Mouse (Mus musculus): ENCODE results near the gene Itih5.

Gene Itih5

DNA sequence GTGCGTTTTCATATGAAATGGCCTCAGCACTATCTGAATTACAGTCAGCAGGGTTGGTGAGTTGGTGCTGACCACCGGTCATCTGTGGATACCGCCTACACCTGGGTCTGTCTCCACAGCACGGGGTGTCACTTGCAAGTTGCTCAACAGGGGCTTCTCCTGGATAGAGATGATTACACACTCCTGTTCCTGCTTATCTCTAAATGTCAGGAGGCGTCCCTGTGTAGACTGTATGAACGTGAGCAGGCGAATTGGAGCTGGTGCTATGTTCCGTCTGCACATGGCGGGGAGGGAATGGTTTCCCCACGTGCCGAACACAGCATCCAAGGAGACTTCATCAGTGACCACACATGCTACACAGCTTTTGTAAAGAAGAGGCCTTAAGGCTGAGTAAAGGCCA, 13.9 kb downstream of the Itih5 start:
- no peak for DNase-seq (ENCODE audit: low read depth, low spot score)

DNA sequence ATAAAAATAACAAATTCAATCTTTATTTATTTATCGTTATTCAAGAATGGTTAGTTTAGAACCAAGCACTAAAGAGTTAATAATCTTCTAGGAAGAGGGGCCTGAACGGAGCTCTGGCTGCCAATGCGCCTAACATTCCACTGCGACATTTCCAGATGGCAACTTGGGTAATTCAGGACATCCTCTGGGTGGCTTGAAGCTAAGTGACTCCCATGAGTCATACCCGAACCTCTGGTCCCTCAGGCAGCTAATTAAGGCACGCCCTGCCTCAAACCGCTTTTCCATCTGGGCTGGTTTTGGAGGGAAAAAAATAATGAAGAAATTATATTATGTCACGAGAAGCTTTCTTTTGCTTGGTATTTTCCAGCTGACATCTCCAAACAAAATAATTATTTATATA, 14.6 kb downstream of the Itih5 start:
- peak; percentile 46 for DNase-seq (ENCODE audit: low read depth, low spot score)

DNA sequence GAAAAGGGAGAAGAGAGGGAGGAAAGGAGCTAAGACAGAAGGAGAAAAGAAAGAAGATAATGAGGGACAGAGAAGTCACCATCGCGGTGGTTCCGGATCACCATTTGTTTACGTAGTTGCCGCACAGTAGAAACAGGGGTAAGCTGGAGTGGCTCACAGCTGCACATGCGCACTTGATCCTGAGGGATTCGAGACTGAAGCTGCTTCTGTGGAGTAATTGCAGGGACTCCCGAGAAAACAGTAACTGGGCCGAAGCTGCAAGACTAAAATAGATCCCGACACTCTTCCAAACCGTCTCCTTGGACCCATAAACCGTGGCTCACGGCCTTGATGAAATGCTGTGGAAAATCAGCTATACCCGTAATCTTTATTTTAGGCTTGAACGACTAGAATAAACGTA, 16.6 kb downstream of the Itih5 start:
- no peak for DNase-seq (ENCODE audit: low read depth, low spot score)

DNA sequence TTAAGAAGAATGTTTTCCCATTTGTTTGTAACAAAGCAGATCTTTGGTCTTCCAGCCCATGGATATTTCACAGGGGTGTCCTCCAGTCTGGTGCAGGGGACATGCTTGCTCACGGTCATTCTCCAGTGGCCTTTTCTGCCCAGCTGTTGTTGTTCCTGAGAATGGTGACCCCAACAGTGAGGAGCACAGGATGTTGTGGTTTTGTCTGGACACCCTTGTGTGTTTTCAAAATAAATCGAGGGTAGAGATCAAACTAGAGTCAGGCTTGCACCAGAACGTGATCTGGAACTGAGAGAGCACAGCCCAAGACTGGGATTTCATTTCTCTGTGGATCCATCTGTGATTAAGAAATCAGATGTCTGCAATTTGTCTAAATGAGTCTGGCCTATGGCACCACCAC, 40.2 kb downstream of the Itih5 start:
- DNase-seq (ENCODE audit: low read depth, low spot score): no peak

DNA sequence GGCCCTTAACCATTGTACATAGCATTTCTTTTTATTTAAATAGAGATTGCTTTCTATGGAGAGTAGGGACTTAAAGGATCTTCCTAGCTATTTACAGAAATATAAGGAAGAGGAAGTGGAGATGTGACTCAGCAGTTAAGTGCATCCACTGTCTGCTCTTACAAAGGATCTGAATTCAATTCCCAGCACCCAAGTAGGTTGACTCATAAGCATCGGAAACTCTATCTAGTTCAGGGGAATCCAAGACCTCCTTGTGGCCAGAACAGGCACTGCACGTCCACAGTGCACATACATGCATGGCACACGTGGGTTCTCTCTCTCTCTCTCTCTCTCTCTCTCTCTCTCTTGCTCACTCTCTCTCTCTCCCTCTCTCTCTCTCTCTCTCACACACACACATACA, 41.8 kb downstream of the Itih5 start:
- DNase-seq (ENCODE audit: low read depth, low spot score): peak; percentile 27

DNA sequence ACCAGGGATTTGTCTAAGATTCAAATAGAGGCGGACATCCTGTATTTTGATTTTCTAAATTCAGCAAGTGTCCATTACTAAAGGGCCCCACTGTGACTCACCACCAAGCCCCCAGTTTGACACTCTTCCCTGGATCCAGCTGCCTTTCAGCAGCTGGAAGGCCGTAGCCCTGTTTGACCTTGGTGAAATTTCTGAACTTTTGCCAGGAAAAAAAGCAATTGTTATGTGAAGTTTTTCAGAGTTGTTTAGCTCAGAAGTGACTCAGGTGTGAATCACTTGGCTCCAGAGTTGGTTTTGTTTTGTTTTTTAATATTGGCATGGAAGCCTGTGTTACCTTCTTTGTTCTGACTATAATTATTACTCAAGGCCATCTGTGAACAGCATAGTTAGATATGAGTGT, 46.0 kb downstream of the Itih5 start:
- peak; percentile 84 for DNase-seq (ENCODE audit: low read depth, low spot score)

DNA sequence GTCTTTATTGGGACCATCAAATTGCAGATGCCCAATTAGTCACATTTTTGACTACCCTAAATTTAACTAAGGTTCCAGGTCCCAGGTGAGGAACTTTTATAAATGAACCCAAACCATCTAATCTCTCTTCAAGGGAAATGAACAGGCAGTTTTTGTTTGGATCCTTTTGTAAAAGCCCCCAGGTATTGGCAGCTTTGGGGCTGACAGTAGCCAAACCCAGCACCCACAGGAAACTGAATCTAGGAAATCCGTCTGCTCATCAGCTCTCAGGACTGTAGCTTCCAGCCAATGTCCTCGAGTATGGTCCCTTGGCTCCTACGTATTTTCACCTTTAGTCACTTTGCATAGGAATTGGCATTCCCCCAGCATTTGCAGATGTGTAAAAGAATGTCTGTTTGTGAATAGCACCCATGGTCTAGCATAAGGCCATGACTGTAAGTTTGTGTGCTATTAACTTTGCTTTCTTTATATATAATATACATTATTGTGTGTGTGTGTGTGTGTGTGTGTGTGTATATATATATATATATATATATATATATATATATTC, 47.4 kb downstream of the Itih5 start:
- peak; percentile 50 for DNase-seq (ENCODE audit: low read depth, low spot score)

DNA sequence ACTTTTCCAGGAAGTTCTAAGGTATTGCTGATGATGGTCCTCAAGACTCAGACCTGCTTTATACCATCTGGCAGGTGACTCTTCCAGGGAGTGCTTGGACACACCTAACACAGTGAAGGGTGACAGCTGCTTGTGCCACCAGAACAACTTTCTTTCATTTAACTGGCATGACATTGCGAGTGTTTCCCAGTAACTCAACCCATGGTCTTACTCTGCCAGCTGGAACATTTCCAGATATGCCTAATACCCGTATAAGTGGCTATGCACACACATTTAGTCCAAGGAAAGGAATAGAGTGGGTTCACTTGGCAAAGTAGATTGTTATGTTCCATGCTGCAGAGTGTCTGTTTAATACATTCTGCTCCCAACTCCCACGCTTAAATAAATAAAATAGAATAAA, 50.9 kb downstream of the Itih5 start:
- DNase-seq (ENCODE audit: low read depth, low spot score): no peak

DNA sequence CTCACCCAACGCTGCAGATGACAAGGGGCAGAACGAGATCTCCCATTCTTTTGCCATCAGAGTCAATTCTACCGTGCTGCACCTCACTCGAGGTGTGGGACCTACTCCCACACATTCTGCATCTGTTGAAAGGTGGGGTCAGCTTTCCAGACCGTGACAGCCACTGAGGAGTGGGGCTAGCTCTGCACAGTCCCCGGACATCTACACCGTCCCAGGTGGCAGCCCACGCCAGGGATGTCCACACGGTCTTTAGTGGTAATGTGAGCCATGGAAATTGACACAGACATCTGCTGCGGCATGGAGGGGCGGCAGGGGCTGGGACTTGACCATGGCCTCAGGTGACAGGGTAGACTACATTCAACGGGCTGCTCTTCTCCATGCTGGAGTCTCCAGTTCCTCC, 60.1 kb downstream of the Itih5 start:
- DNase-seq (ENCODE audit: low read depth, low spot score): no peak

DNA sequence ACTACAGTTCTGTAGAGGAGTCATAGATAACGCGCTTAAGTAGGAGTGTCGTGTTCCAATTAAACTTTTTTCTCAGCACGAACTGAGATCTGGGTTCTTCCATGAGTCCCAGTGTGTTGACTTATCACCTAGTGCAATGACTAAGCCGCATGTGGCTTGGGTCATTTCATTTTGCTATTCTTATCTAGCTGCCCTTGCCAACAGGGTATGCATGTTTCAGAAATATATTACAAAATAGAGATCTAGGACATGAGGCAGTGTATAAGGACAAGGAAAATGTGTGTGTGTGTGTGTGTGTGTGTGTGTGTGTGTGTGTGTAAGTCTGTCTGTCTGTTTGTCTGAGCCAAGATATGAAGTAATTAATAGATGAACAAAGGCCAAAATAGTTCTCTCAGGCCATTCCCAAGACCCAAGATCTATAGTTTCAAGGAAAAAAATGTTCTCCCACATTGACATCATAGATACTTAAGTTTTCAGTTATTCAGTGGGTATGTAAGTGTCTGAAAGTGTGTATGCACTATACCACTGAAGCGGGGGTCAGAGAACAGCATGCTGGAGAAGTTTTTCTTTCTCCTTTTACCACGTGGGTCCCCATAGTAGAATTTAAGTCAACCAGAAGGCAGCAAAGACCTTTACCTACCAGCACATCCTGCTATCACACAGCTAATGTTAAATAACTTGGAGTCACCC, 62.6 kb downstream of the Itih5 start:
- no peak for DNase-seq (ENCODE audit: low read depth, low spot score)

DNA sequence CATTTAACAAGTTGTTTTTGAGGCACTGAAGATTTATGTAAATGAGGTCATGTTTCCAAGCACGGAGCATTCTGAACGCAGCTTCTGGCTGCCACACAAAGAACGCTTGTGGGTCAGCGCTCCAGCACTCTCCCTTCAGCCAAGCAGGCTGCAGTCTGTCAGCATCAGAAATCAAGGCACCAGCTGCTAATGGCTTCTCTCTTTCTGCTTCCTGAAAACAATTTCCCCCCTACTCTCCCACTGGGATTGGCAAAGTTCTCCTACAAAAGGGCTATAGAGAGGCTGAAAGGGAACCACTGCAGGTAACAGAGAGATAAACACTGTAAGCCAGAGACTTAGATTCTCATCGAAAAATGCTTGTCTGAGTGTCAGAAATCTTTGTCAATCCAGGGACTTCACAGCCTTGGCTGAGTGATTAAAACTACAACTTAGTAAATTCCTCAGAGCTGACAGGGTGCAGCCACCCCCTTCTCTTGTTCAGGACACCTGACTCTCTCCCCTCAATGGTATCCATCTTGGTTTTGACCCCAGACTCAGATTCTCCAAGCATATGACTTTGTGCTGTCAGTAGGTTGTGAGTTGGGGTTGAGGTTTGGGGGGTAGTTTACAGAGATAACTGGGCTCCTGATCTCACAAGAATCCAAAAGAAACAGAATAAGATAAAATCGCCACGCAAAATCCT, 63.3 kb downstream of the Itih5 start:
- DNase-seq (ENCODE audit: low read depth, low spot score): no peak

DNA sequence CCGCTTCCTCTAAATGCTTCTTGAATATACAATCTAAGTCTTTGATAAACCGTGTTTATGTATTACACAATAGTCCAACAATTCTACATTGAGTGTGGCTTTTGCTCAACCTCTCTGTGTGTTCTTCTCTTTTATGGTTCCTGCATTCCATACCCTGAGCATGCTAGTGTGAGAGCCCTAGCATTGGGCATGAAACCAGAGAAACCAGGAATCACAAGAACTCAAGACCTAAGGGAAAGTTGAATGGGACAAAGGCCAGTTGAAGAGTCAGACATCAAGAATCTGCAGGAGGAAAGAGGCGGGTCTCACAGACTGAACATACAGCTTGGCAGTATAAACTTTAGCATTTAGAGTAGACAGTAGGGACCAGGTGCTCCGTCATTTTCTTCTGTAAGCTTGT, 68.5 kb downstream of the Itih5 start:
- peak; percentile 79 for DNase-seq (ENCODE audit: low read depth, low spot score)

DNA sequence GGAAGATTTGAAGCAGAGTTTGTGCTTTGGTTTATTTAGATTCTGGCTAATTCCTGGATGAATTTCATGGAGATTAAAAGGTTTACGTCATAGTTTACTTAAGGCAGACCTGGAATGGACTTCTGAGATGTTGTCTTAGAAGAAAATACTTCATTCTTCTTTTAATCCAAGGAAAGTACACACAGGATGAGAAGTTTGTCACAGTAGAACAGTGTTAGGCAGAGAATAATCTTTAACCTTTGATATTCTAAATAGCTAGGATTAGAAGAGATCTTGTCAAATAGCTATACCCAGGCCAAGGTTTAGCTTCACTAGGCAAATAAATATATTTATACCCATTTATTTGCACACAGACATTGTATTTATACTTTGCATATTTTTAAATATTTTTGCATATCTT, 73.5 kb downstream of the Itih5 start:
- DNase-seq (ENCODE audit: low read depth, low spot score): no peak

DNA sequence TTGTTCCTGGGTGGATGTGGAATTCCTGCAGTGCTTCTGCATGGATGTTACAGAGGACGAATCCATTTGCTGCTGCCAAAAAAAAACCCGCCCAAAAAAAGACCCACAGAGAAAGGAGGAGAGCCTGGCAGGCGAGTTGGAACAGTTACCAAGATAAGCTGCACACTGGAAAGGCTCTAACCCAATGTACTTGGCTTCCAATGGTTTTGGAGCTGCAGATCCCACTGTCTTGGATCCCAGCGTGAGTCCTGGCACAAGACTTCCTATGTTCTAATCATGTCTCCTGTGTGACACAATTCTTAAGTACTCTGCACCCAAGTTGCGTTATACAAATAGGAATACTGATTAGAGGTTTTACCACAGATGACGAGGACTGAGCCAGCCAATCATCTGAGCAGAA, 78.6 kb downstream of the Itih5 start:
- DNase-seq (ENCODE audit: low read depth, low spot score): no peak

DNA sequence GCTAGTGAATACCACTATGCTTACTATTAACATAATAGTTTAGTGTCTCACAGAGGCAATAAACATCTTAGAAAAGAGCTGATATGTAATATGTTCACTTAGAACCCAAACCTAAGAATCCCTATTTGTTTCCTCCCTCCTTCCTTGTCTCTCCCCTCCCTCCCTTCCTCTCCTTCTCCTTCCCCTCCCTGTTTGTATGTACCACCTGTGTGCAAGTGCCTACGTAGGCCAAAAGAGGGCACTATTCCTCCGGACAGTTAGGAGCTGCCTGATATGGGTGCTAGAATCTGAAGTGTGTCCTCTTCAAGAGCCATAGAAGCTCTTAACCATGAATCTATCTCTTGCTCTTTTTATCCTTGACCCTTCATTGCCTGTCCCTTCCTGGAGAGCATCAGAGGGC, 83.2 kb downstream of the Itih5 start:
- no peak for DNase-seq (ENCODE audit: low read depth, low spot score)

DNA sequence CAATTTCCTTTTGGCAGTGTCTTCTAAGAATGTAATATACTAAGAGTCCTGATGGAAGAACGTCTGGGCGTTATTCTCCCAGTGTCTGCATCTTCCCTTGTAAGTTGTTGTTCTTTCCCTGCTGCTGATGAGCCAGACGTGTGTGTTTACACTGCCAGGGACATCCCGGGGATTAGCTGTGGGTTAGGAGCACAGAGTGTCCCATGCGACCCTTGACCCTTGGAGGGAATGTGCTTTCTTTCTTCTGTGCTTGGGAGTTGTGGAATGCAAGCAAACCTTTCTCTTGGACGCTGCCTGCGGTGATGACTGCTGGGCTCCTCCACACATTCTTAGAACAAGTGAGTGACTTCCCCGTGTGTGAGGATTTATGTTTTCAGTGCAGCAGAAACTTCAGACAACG, 89.6 kb downstream of the Itih5 start:
- no peak for DNase-seq (ENCODE audit: low read depth, low spot score)

DNA sequence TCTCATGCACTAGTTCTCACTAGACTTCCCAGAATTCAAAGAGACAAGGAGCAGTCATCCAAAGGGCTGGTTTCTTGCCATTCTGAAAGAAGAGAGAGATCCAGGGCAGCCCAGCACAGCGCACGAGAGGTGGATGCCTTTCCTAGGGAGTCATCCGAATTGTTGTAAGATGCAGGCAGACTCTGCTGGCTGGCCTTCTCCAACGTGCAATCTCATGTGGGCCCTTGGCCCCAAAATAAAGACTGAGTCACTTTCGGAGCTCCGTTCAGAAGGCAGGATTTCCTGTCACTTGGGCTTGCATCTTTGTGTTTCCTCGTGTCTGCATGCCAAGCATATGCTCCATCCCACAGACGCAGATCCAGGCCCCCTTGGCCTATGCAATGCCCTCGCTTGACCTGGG, 97.1 kb downstream of the Itih5 start:
- DNase-seq (ENCODE audit: low read depth, low spot score): peak; percentile 82

DNA sequence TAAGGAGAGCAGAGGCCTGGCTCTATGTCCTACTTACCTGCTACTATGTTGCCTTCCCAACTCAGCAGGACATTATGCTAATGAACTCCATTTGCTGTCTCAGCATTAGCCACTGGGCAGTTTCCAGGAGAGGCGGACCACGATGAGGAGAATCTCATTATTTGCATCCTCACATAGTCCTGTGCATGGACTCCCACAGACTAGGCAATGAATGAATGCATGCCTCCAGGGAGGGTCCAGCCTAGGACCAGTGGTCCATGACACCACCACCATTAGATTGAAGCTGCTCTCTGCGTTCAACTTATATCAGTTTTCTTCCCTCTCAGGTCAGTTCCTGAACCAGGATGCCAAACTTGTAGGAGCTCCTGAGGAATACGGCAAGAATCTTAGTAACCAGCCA, 97.6 kb downstream of the Itih5 start:
- peak; percentile 17 for DNase-seq (ENCODE audit: low read depth, low spot score)

DNA sequence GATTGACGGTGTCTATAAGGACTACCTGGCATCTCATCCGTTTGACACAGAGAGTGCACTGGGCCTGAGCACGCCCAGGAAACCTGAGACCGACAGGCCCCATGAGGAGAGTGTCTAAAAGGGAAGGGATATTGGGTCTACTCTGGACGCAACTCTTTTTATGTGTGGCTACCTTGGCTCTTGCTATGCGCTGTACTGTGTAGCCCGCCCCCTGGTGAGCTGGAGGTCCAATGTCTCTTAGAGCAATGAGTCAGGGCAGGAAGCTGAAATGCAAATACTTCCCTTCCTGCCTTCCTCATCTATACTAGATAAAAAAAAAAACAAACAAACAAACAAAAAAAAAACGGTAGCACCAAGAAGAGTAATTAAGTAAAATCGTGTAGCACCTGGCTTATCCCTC, 98.1 kb downstream of the Itih5 start:
- DNase-seq (ENCODE audit: low read depth, low spot score): no peak

DNA sequence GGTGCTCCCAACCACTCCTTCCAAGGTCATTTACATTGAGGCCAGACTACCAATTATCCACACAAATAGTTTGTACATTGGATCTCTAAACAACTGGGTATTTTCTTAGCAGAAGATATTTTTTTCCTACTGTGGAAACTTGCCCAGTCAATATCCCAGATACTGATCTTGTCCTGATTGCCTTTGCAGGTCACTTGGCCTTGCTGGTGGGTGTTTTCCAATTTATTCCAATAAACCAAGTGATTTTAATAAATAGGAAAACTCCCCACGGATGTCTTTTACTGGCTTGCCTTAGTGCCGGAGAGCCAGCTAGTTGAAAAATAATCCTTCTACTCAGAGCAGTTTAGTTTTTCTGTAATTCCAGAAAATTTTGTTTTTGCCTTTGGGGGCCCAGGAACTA, 98.6 kb downstream of the Itih5 start:
- DNase-seq (ENCODE audit: low read depth, low spot score): no peak

DNA sequence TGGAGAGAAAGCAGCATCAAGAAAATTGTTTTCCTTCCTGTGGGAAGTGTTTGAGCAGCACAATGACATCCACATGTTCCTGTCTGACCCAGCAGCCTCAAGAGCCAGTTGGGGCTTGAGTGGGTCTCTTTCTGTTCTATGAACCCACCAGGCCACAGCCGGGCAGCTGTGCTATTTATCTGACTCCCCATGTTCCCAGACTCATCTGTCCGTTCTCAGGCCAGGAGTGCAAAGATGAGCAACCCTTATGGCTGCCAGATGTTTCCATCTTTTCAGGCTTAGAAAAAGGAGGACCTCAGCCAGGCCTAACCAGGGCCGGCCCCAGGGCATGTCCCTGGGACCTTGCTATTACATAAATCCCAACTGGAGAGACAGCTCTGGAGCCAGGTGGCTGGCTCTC, 100.0 kb downstream of the Itih5 start:
- DNase-seq (ENCODE audit: low read depth, low spot score): peak; percentile 44

DNA sequence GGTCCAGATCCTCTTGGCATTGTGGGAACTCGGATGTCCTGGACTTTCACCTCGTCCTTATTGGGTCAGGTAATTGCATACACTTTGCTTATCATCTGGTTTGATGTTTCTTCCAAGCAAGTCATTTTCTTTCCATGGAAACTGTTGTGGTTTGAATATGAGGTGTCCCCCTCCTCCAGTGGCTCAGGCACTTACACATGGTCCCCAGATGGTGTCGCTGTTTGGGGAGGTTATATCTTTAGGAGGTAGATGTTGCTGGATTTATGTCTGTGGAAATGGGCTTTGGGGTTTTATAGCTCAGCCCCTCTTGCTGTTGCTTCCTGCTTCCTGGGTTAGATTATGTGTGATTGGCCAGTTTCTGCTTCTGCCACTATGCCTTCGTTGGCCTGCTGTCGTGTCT, 103.6 kb downstream of the Itih5 start:
- DNase-seq (ENCODE audit: low read depth, low spot score): no peak

DNA sequence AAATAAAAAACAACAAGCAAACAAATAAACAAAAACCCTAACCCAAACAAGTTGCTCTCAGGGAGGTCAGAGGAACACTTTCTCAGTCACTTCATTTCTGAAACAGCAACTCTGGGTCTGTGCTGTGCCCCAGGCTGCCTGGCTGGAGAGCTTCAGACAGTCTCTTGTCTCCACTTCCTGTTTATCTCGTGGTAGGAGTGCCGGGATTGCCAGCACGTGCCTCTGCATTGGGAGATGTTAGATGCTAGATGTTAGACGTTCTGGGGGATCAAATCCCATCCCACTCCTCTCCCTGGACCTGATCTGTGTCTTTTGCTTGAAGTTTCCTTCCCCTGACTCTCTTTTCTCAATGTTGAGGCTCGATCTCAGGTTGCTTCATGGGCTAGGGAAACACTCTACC, 104.9 kb downstream of the Itih5 start:
- DNase-seq (ENCODE audit: low read depth, low spot score): no peak

Measured in 3T3-L1 (cell line).